Mouse (Mus musculus) MN1 (cell line): ENCODE measurements around the gene Stk17b.
"Not testable (repeated sequence)": the region's sequence is repeated elsewhere in the genome, so short reads cannot be mapped to it uniquely, and the experiment has no call there.

Experiments
- DNase-seq: peaks from one replicate; pipeline ENCODE4 v3.0.0-alpha.2; 2016; ENCODE audit warnings: low spot score

Gene Stk17b

DNA sequence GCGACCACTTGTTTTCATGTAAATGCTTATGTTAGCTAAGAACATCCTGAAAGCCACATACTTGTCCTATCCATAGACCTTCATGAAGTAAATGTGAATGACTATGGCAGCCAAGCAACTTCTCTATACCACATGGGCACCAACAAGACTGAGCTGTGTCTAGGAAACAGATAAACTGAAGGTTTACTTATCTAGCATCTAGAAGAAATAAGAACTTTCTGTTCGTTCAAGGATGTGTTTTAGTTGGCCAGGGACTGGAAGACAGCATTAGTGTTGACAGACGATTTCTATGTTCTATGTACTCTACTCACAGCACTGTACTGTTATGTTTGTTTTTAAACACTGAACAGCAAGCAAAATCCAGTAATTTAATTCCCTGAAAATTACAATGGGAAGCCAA is 2.9 kb downstream of the Stk17b start:
- DNase-seq: no peak

GRCm38 (mm10) chr1:53781311-53781710 is 3.7 kb downstream of the Stk17b start:
- DNase-seq: no peak

- DNase-seq: no peak
Observed at GRCm38 (mm10) chr1:53776176-53776905, 8.7 kb downstream of the Stk17b start.

- DNase-seq: no peak
Observed at GRCm38 (mm10) chr1:53775545-53775944, 9.5 kb downstream of the Stk17b start.

- no peak for DNase-seq
Observed at GRCm38 (mm10) chr1:53775036-53775435, 10.0 kb downstream of the Stk17b start.

GRCm38 (mm10) chr1:53774571-53774970 is 10.5 kb downstream of the Stk17b start:
- DNase-seq: no peak

DNA sequence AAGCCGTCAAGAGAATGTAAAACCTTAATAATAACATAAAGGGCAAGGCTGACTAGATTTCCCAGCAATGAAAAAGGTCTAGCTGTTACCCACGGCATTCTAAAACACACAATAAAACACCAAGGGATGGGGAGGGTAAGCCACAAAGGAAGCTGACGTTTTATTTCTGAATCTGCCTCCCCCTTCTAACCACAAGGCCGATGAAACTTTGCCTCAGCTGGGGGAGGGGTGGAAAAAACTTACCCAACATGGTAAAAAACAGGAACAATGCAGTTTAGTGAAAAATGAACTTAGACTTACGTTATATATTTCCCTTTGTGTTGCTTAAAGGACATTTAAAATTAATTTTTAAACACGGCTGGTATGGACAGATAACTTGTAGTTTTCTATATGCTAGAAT is 11.0 kb downstream of the Stk17b start:
- no peak for DNase-seq

DNA sequence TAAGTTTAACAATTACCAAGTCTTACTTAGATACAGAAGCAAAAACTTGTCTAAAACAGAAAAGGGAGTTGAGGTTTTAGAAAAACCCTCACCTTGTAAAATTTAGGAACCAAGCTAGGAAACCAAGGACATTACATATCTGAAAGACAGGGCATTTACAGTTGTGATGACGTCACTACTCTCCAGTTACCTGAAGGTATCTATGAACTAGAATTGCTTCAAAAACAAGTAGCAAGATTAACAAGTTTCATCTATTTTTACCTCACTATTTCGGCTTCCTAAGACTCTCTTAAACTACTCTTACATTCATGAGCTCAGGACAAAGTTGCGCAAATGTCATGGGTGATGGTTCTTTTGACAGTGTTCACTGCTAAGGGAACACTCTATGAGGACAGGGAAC is 12.1 kb downstream of the Stk17b start:
- DNase-seq: no peak

- DNase-seq: no peak
Observed at GRCm38 (mm10) chr1:53771476-53771875, 13.5 kb downstream of the Stk17b start.

GRCm38 (mm10) chr1:53766112-53766511 is 18.9 kb downstream of the Stk17b start:
- no peak for DNase-seq

DNA sequence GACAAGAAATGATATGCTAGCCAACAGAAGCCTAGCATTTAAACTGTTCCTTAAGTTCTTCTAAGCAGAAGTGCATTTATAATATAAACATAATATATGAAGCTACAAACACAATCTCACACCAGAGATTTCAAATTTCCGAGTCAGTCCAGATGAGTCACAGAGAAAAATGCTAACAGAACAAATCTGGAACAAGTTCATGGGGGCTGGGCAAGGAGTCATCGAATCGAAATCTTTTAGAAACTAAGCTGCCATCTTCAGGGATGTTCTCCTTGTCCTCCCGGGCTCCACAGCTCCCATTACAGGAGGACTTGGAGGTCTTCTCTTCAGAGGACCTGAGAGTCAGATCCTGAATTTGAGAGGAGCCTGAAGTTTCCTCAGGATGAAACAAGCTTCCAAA is 27.7 kb downstream of the Stk17b start:
- no peak for DNase-seq

- DNase-seq: not testable (repeated sequence)
Observed at GRCm38 (mm10) chr1:53753501-53753900, 31.5 kb downstream of the Stk17b start.

GRCm38 (mm10) chr1:53751144-53751543 is 33.9 kb downstream of the Stk17b start:
- no peak for DNase-seq

- DNase-seq: not testable (repeated sequence)
Observed at GRCm38 (mm10) chr1:53750697-53751096, 34.3 kb downstream of the Stk17b start.

DNA sequence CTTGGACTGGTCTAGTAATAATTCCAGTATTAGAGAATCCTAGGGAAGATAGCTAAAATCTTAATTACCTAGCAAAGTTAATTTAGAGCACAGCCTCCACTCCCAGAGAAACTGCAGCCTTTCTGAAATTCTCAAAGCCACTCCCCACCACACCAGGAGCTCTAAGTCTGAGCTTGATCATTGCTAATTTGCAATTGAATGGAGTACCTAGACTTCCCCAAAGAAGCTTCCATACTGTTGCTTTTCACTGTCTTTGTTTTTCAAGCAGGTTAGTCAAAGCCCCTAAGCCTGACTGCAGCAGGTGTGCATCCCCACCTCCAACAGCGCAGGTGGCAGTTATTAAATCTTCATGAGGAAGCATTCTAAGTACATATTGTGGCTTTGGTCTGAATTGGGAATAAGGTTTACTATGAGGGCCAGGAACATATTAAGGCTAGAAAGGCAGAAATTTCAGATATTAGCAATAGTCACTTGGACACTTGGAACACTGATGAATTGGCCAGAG is 35.1 kb downstream of the Stk17b start:
- not testable (repeated sequence) for DNase-seq

DNA sequence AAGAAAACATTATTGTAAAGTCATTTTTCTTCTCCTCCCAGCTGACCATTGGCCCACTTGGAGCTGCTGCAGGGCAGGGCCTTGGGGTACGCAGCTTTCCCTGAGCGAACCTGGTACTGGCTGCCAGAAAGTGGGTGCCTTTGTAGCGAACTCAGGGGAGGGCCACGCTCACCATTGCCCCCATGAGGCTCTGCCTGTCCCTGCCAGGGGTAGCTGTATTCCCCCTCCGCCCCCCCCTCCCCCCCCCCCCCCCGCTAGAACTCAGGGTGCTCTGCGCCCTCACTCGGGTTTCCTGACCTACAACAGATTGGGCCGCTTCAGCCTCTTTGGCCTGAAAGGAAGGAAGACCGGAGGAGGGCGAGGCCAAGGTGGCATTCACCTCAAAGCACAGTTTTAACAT is 36.5 kb downstream of the Stk17b start:
- no peak for DNase-seq

DNA sequence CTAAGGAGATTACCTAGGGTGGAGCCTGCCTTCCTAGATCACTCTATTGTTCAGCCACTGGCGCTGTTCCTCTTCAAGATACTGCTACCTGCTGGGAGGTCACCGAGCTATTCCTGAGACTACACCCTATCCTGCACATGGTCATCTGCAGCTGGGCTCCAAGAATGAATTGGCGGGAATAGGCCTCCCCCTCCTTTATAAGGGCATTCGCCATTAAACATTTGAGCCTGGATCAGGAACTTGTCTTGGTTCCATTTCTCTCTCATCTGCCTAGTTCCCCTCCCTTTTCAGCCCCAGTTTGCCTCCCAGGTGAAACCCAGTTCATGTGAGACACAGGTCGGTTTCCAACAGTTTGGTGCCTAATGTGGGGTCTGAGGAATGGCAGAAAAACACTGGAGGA is 39.0 kb downstream of the Stk17b start:
- no peak for DNase-seq

DNA sequence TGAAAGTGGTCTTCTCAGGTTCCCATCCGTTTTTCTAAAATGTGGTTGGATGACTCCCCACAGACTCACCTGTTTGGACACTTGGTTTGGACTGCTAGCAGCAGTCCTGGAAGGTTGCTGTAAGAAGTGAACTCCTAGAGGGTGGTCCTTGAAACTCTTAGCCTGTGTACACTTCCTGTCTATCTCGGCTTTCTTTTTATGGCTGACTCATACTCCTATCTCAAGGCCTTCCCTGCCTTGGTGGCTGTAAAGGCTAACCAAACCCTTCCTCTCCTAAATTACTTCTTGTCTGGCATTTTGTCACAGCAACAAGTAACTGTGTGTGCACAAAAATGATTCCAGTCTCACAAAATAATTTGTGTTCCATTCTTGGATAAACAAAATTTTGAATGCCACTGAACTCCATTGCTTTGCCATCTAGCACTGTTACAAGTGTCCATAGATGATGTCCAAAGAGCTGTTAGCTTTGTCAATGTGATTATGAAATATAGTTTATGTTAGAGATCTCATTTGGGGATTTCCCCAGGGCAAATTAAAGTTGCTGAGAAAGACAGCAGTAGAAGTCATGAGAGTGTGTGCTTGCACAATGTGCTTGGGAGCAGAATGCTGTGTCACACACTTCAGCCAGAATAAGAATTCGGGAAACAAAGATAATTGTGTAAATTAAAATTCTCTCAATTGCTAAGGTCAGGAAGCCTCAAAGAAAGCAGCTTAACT is 43.1 kb downstream of the Stk17b start:
- no peak for DNase-seq

DNA sequence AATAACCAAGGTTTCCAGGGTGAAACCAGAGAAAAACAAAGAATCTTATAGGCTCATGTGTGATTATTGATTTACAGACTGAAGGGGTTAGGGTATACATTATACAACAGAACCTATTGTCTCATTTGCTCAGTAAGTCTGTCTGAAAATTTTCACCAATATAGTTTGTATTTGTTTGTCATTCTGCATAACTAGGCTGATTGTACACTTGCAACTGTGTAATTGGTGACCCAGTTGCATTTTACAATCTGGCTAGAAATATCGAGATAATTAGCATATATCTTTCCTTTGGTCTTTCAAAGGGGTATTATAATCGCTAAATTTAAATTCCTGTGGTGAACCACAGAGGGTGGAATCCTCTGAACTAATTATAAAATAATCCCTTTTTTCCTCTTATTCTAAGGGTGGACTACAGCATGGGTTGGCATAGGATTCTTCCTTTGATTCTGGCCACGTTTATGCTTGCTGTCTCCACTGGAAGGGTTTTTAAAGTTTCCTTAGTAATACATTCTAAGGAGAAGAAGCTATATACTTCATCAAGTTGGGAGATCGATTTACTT is 44.2 kb downstream of the Stk17b start:
- DNase-seq: no peak

- not testable (repeated sequence) for DNase-seq
Observed at GRCm38 (mm10) chr1:53740077-53740776, 44.8 kb downstream of the Stk17b start.

DNA sequence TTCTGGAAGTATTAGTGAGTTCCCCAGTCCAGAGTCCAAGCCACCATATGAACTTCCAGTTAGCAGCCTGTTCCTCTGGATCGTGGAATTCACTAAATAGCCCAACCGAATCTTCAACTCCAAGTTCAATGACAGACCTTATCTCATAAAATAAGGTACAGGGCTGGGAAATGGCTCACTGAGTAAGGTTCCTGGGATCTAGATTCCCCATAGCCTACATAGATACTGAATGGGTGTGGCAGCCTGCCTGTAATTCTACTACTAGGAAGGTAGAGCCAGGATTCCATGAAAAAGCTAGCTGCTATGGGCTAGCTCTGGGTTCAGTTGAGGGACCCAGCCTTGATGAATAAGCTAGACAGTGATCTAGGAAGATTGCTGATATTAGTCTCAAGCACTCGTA is 48.4 kb downstream of the Stk17b start:
- DNase-seq: no peak

DNA sequence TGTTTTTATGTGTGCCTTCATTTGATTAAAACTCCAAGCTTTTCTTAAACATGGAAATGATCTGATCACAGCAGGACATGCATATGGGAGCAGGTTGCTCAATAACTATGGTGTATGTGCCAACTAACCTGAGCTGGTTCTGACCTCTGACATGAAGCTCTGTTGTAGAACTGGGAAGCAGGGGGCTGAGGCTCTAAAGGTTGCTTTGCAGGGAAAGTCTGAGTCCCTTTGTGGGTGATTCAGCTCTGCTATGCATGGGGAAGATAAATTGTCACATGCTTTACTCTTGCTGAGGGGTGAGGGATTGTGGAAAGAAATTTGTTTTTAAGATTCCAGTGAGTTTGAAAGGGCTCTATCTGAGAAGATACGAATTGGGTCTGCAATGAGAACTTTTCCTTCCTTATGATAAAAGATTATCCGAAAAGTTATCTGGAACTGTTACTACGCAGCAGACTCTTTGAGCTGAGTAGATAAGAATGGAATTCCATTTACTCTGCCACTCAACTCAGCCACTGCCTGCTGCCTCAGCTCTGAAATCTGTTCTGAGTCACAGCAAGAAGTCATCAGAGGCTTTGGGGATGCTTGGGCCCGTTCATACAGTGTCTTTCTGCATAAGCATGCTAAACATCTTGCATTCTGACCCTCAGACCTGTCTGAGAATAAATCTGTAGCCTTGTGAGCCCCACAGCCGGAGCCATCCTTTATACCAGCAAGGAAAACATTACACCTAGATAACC is 56.4 kb downstream of the Stk17b start:
- no peak for DNase-seq
